9 mouse cellular contexts compared by ENCODE assay signal in the genomic region with DNA sequence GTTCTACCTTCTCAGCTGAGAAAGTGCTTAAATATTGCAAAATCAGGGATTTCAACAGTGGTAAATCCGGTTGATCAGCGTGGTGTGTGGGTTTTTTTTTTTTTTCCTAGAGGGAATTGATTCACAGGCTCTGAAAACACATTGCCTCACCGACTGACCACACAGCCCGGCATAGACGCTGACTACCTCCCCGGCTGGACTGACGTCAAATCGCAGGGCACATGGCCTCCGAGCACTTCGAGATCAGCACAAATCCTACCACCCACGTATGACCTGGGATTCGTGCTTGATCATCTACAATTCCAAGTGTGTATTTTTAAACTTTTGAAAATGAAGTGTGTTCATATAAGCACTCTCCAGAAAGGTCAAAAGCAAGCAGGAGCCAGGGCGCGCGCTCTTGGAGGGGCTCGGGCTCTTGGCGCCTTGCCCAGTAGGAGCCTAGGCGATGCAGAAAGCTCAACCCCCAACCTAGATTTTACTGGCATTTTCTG.
A peak's percentile ranks its signal among the peaks of the same experiment; 100 is the strongest.
DNase-seq lines count a peak whose midpoint lies in the region; ATAC-seq and TF ChIP-seq lines count a peak whose summit lies in the region.
"Had no signal": no experiment of that assay in that cellular context is flagged by ENCODE, and none has a peak within 500 bp of the region (broad histone marks: within the 10 kb centered on the region; RNA-seq: fewer than 3 reads in every experiment).

No protein-coding gene starts in this region.

- no peak overlapping the region for H3K27ac ChIP-seq in kidney, adult 2 months (ENCODE audit: insufficient read depth, low read depth, low read length)

- no peak for TF ChIP-seq CTCF in kidney, adult 2 months (conservative IDR thresholded peaks at IDR 0.05; ENCODE audit: insufficient read depth, insufficient read length, low read depth, low read length)

- no peak overlapping the region for H3K4me3 ChIP-seq in kidney, adult 2 months (ENCODE audit: insufficient read depth, low read depth, low read length)

- no peaks in the 10 kb centered on the region for H3K4me1 ChIP-seq in kidney, adult 2 months (ENCODE audit: control insufficient read depth, insufficient read depth, low read length)

- 0 out of 2 replicates have a peak, but pooled peaks have one; percentile 17 for ATAC-seq in granulocyte monocyte progenitor cell, adult 5-6 weeks (replicated peaks; ENCODE audit: poor library complexity, severe bottlenecking)
- ATAC-seq in megakaryocyte progenitor cell, adult 5-6 weeks (replicated peaks; ENCODE audit: poor library complexity) = no peak; the same call in 1 of the 2 replicates

- TF ChIP-seq POLR2A in kidney, adult 2 months (IDR thresholded peaks at IDR 0.05; ENCODE audit: low read depth, low read length) = no peak

- no peaks in the 10 kb centered on the region for H3K27me3 ChIP-seq in kidney, adult 2 months (replicated peaks; ENCODE audit: control insufficient read depth, insufficient read depth, low read length)

- WGBS in kidney, adult 2 months = 66% methylated on average over 18 of the region's 18 CpGs

- peak; percentile 8 for DNase-seq in kidney, adult 2 months
- no peak for DNase-seq in kidney, adult 8-10 months
- DNase-seq in brain, adult 2 months (ENCODE audit: low read depth, low spot score) = peak; percentile 40
- DNase-seq in lung, postnatal 36 days = peak; percentile 64
- no peak for DNase-seq in layer of hippocampus, postnatal 14 days (ENCODE audit: low spot score in 2 of 2)
- DNase-seq: gastrocnemius, postnatal 36 days; thymus, adult 2 months had no signal

- H3K36me3 ChIP-seq in kidney, adult 2 months (ENCODE audit: control insufficient read depth, insufficient read depth, low read length) = no peaks in the 10 kb centered on the region

Comparison
In these comparisons a context has a peak if more than half of its experiments do, and no peak if none do; other contexts are left out.
1. DNase-seq: peak in kidney, adult 2 months (single experiment), brain, adult 2 months (single experiment) and lung, postnatal 36 days (single experiment); none in kidney, adult 8-10 months (0 of 2) and layer of hippocampus, postnatal 14 days (0 of 2).